Mouse (Mus musculus) CH12.LX (cell line): ENCODE data around the gene Itgb3. TPM values are rescaled to one million over a fixed set of nuclear protein-coding genes. Genes with fewer than 3 reads are reported as not detected.

Source experiments
- DNase-seq: peaks from one replicate; pipeline ENCODE4 v3.0.0-alpha.2; 2013; ENCODE audit errors: extremely low read depth
- H3K27ac ChIP-seq: 2 replicates; pipeline ENCODE4 v1.5.1; 2012; ENCODE audit warnings: low read depth, mild to moderate bottlenecking, control low read depth, moderate library complexity; ENCODE audit not compliant: insufficient read depth
- H3K27me3 ChIP-seq: replicated peaks from 2 replicates; pipeline ENCODE3; 2012; ENCODE audit warnings: inconsistent platforms
- H3K36me3 ChIP-seq, 2 experiments: replicated peaks in 1 of 2; 2 replicates each; pipeline versions ENCODE3 to v1.6.1; 2012; ENCODE audit warnings: inconsistent platforms in 1 of 2, low read length in 1 of 2, mild to moderate bottlenecking in 1 of 2, mixed read lengths in 1 of 2, moderate library complexity in 1 of 2; ENCODE audit not compliant: control insufficient read depth in 1 of 2, insufficient read depth in 1 of 2
- H3K4me1 ChIP-seq, 2 experiments: 2 replicates each; pipeline ENCODE4 v1.6.1; 2012; ENCODE audit warnings: inconsistent platforms in 1 of 2, moderate library complexity in 1 of 2; ENCODE audit not compliant: insufficient read depth in 2 of 2, control insufficient read depth in 1 of 2
- H3K4me2 ChIP-seq: 2 replicates; pipeline ENCODE4 v1.6.1; 2012; ENCODE audit warnings: low read depth, mild to moderate bottlenecking, control low read depth; ENCODE audit not compliant: poor library complexity, insufficient read depth, severe bottlenecking
- H3K4me3 ChIP-seq, 3 experiments: fragments of 150-350 bp in 1 of 3; sonication (generic) in 1 of 3; replicated peaks in 1 of 3; 2 replicates each; pipeline versions ENCODE3 to v1.5.1; 2011 to 2012; ENCODE audit warnings: low read depth in 2 of 3, low read length in 2 of 3, mild to moderate bottlenecking in 2 of 3, moderate library complexity in 2 of 3, control low read depth in 1 of 3, improper control_type of control experiment in 1 of 3, inconsistent platforms in 1 of 3, mixed read lengths in 1 of 3; ENCODE audit not compliant: poor library complexity in 1 of 3
- H3K79me2 ChIP-seq: replicated peaks from 2 replicates; pipeline ENCODE4 v1.6.1; 2012; ENCODE audit warnings: mild to moderate bottlenecking, moderate library complexity; ENCODE audit not compliant: control insufficient read depth, poor library complexity, insufficient read depth, severe bottlenecking; ENCODE audit errors: extremely low read depth
- H3K9ac ChIP-seq: 2 replicates; pipeline ENCODE4 v1.6.1; 2012; ENCODE audit warnings: low read depth, mild to moderate bottlenecking, control low read depth, moderate library complexity; ENCODE audit not compliant: insufficient read depth
- H3K9me3 ChIP-seq: replicated peaks from 2 replicates; pipeline ENCODE3; 2012; ENCODE audit warnings: low read length, inconsistent platforms, mixed read lengths
- CHD2 ChIP-seq: IDR thresholded peaks from 2 replicates; pipeline ENCODE4 v1.6.1; 2011; ENCODE audit warnings: low read length, improper control_type of control experiment
- CTCF ChIP-seq, 2 experiments: IDR thresholded peaks in 1 of 2; conservative IDR thresholded peaks in 1 of 2; 2 replicates each; pipeline ENCODE4 v1.5.1; 2011 to 2012; ENCODE audit warnings: low read depth in 2 of 2, low read length in 2 of 2, improper control_type of control experiment in 1 of 2, inconsistent platforms in 1 of 2, mild to moderate bottlenecking in 1 of 2, moderate library complexity in 1 of 2
- E2F4 ChIP-seq: IDR thresholded peaks from 2 replicates; pipeline ENCODE4 v1.6.1; 2011; ENCODE audit warnings: low read depth, low read length, improper control_type of control experiment; ENCODE audit not compliant: insufficient replicate concordance
- ELF1 ChIP-seq: IDR thresholded peaks from 2 replicates; pipeline ENCODE4 v1.6.1; 2014; ENCODE audit warnings: low read depth, mild to moderate bottlenecking, inconsistent platforms, low read length, improper control_type of control experiment
- EP300 ChIP-seq: IDR thresholded peaks from 2 replicates; pipeline ENCODE4 v1.6.1; 2011; ENCODE audit warnings: low read length, improper control_type of control experiment
- ETS1 ChIP-seq: conservative IDR thresholded peaks from 2 replicates; pipeline ENCODE4 v1.6.1; 2012; ENCODE audit warnings: low read depth, mild to moderate bottlenecking, inconsistent platforms, low read length, improper control_type of control experiment, moderate library complexity
- GABPA ChIP-seq: IDR thresholded peaks from 2 replicates; pipeline ENCODE4 v1.6.1; 2012; ENCODE audit warnings: low read depth, low read length, improper control_type of control experiment, inconsistent platforms; ENCODE audit not compliant: insufficient replicate concordance
- HCFC1 ChIP-seq: IDR thresholded peaks from 2 replicates; pipeline ENCODE4 v1.6.1; 2012; ENCODE audit warnings: low read depth, mild to moderate bottlenecking, inconsistent platforms, low read length, improper control_type of control experiment
- IRF4 ChIP-seq: IDR thresholded peaks from 2 replicates; pipeline ENCODE4 v1.6.1; 2014; ENCODE audit warnings: low read depth, mild to moderate bottlenecking, inconsistent platforms, low read length, improper control_type of control experiment
- JUND ChIP-seq: conservative IDR thresholded peaks from 2 replicates; pipeline ENCODE4 v1.6.1; 2011; ENCODE audit warnings: low read depth, low read length, improper control_type of control experiment
- MAFK ChIP-seq: IDR thresholded peaks from 2 replicates; pipeline ENCODE4 v1.6.1; 2011; ENCODE audit warnings: low read length, improper control_type of control experiment; ENCODE audit not compliant: insufficient replicate concordance
- MAX ChIP-seq: IDR thresholded peaks from 2 replicates; pipeline ENCODE4 v1.6.1; 2011; ENCODE audit warnings: low read length, improper control_type of control experiment
- MAZ ChIP-seq: IDR thresholded peaks from 2 replicates; pipeline ENCODE4 v1.6.1; 2012; ENCODE audit warnings: low read depth, mild to moderate bottlenecking, inconsistent platforms, low read length, improper control_type of control experiment, moderate library complexity
- MXI1 ChIP-seq: IDR thresholded peaks from 2 replicates; pipeline ENCODE4 v1.6.1; 2011; ENCODE audit warnings: mild to moderate bottlenecking, low read depth, low read length, improper control_type of control experiment
- MYC ChIP-seq: IDR thresholded peaks from 2 replicates; pipeline ENCODE4 v1.6.1; 2011; ENCODE audit warnings: low read depth, mild to moderate bottlenecking, improper control_type of control experiment, low read length
- NRF1 ChIP-seq: IDR thresholded peaks from 2 replicates; pipeline ENCODE4 v1.6.1; 2014; ENCODE audit warnings: low read depth, mild to moderate bottlenecking, inconsistent platforms, low read length, improper control_type of control experiment, moderate library complexity
- PAX5 ChIP-seq: IDR thresholded peaks from 2 replicates; pipeline ENCODE4 v1.6.1; 2012; ENCODE audit warnings: low read length, inconsistent platforms, mixed read lengths
- RAD21 ChIP-seq: IDR thresholded peaks from 2 replicates; pipeline ENCODE4 v1.6.1; 2011; ENCODE audit warnings: low read depth, mild to moderate bottlenecking, low read length, improper control_type of control experiment, moderate library complexity
- RCOR1 ChIP-seq: conservative IDR thresholded peaks from 2 replicates; pipeline ENCODE4 v1.6.1; 2012; ENCODE audit warnings: low read depth, mild to moderate bottlenecking, inconsistent platforms, low read length, improper control_type of control experiment
- SIN3A ChIP-seq: IDR thresholded peaks from 2 replicates; pipeline ENCODE4 v1.6.1; 2012; ENCODE audit warnings: low read length, improper control_type of control experiment, inconsistent platforms
- TBP ChIP-seq: conservative IDR thresholded peaks from 2 replicates; pipeline ENCODE4 v1.6.1; 2011; ENCODE audit warnings: low read depth, low read length, improper control_type of control experiment
- TCF12 ChIP-seq: IDR thresholded peaks from 2 replicates; pipeline ENCODE4 v1.6.1; 2014; ENCODE audit warnings: low read depth, mild to moderate bottlenecking, inconsistent platforms, low read length, improper control_type of control experiment
- UBTF ChIP-seq: IDR thresholded peaks from 2 replicates; pipeline ENCODE4 v1.6.1; 2012; ENCODE audit warnings: low read depth, mild to moderate bottlenecking, inconsistent platforms, low read length, improper control_type of control experiment, moderate library complexity
- USF1 ChIP-seq: IDR thresholded peaks from 2 replicates; pipeline ENCODE4 v1.6.1; 2014; ENCODE audit warnings: low read depth, mild to moderate bottlenecking, inconsistent platforms, low read length, improper control_type of control experiment
- ZC3H11A ChIP-seq: IDR thresholded peaks from 2 replicates; pipeline ENCODE4 v1.6.1; 2012; ENCODE audit warnings: low read depth, mild to moderate bottlenecking, inconsistent platforms, low read length, improper control_type of control experiment
- ZKSCAN1 ChIP-seq: IDR thresholded peaks from 2 replicates; pipeline ENCODE4 v1.6.1; 2012; ENCODE audit warnings: low read depth, inconsistent platforms, low read length, improper control_type of control experiment, borderline replicate concordance
- dilution Hi-C: fragments of 300-500 bp; cut with MboI; formaldehyde crosslinking; loops from 2 replicates; pipeline ENCODE4 v1.14.3; 2020; ENCODE audit warnings: low sequenced_read_pairs; ENCODE audit not compliant: extremely low pct_unique_long_range_greater_than_20kb, extremely low pct_ligation_motif_present
- in situ Hi-C: fragments of 300-500 bp; cut with MboI; formaldehyde crosslinking; loops from 3 replicates; pipeline ENCODE4 v1.14.3; 2019; ENCODE audit warnings: low sequenced_read_pairs, low pct_ligation_motif_present, low pct_unique_long_range_greater_than_20kb, mixed read lengths
- polyA plus RNA-seq: library from polyadenylated mRNA; unstranded; fragments of >175 nt; gene quantifications from 2 replicates; pipeline ENCODE4 v1.2.1, GENCODE M21; 2012; ENCODE audit warnings: low read depth; ENCODE audit not compliant: insufficient read length
- total RNA-seq, 2 experiments: library from RNA; depleted of rRNA; stranded (reverse); fragments of 300-350 nt in 1 of 2; fragments of >200 nt in 1 of 2; gene quantifications; 2 replicates each; pipeline ENCODE4 v1.2.3; 2012 to 2014

The Itgb3 gene
- total and polyA plus RNA-seq, 3 experiments: 2.9 to 11.0 (median 3.0) TPM

DNA sequence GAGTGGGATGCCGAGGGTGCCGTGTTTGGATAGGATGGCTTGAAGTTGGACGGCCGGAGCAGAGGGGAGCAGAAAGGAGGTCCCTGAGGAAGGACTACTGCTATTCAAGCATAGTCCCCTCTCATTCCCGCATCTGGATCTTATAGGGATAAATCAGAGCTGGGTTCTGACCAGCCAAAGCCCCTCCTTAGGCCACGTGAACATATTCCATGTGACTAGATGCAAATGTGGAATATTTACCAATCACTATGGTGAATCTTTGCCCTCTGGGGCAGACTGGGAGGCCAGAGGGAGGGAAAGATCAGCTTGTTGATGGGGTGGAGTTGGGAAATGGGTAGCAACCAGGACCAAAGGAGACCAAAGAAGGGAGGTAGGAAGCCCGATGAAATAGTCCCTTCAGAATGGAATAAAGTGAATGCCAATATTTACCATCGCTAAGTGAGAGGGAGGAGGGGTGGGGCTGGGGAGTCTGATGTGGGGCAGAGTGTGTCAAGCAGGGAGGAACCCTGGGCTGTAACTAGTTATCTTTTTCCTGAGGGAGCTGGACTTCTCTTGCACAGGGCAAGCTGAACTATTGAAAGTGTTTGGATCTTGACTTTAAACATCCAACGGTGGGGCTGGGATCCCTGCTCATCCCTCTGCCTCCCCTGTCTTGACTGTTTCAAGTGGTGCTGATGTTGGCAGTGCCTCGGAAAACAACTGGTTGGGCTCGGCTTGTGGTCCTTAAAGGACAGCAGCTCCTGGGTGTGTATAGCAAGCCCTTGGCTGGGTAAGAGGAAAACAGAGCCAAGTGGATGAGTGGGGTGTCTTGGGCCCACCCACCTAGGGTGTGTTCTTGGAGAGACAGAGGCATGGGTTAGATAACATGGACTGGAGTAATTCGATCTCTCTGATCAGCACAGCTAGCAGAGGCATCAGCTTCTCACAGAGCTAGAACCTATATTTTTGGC is 17.9 kb downstream of the Itgb3 start:
- Histone ChIP-seq H3K9ac (no peak overlapping the region), H3K27me3 (no peaks in the 10 kb centered on the region), H3K9me3 (no peaks in the 10 kb centered on the region), H3K79me2 (no peaks in the 10 kb centered on the region), H3K4me2 (no peak overlapping the region), H3K36me3 (peaks cover 0 to 4% of the 10 kb centered on the region in 2 experiments), H3K27ac (no peak overlapping the region), H3K4me1 (peaks cover 43 to 98% of the 10 kb centered on the region in 2 experiments), H3K4me3 (no peak overlapping the region)
- no peak for DNase-seq
- in situ Hi-C loops: no loop called here
- dilution Hi-C loops: no loop called here
- TF ChIP-seq MAZ: no peak
- TF ChIP-seq EP300: no peak
- TF ChIP-seq RAD21: no peak
- no peak for TF ChIP-seq TBP
- TF ChIP-seq GABPA: no peak
- no peak for TF ChIP-seq MAX
- TF ChIP-seq RCOR1: no peak
- TF ChIP-seq MYC: no peak
- TF ChIP-seq HCFC1: no peak
- TF ChIP-seq ZC3H11A: no peak
- TF ChIP-seq MXI1: no peak
- no peak for TF ChIP-seq UBTF
- no peak for TF ChIP-seq TCF12
- TF ChIP-seq CTCF (conservative IDR thresholded peaks at IDR 0.05 in 1 of 2, IDR thresholded peaks at IDR 0.05 in 1 of 2; ENCODE audit: low read depth in 2 of 2, low read length in 2 of 2): no peak

DNA sequence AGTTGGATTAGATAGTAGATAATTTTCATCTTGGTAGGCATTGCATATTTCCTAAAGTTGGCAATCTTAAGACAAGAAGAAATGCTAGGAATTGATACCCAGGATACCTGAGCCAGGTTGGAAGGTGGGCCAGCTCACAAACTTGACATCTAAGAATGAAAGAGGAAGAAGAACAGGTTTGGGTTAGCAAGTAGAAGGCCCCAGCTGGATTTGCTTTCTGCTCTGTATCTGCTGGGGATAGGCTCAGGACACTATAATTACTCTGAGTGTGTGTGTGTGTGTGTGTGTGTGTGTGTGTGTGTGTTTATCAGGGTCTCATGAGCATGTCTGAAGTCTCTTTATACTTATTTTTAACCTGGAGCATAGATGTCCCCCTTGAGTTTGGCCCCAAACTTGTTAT is 18.8 kb downstream of the Itgb3 start:
- in situ Hi-C loops: no loop called here
- dilution Hi-C loops: no loop called here
- H3K9me3 ChIP-seq: no peaks in the 10 kb centered on the region
- H3K27ac ChIP-seq: no peak overlapping the region
- peak; percentile 55 for DNase-seq
- H3K79me2 ChIP-seq: no peaks in the 10 kb centered on the region
- H3K4me3 ChIP-seq: no peak overlapping the region
- peaks cover 49 to 99% of the 10 kb centered on the region in 2 experiments for H3K4me1 ChIP-seq
- H3K9ac ChIP-seq: no peak overlapping the region
- H3K36me3 ChIP-seq: peaks cover 0 to 4% of the 10 kb centered on the region in 2 experiments
- TF ChIP-seq USF1 (no peak), GABPA (no peak), MYC (no peak), CTCF (conservative IDR thresholded peaks at IDR 0.05 in 1 of 2, IDR thresholded peaks at IDR 0.05 in 1 of 2; ENCODE audit: low read depth in 2 of 2, low read length in 2 of 2) (no peak), CHD2 (no peak; the same call in 1 of the 2 replicates), MAX (no peak), IRF4 (peak; percentile 77), ELF1 (no peak), PAX5 (no peak), JUND (0 out of 2 replicates have a peak, but pooled peaks have one; percentile 9), MAZ (no peak), MAFK (no peak), SIN3A (no peak), ZKSCAN1 (no peak), TCF12 (no peak), EP300 (peak; percentile 77), NRF1 (no peak), ETS1 (no peak), HCFC1 (no peak), E2F4 (no peak), RCOR1 (no peak), RAD21 (no peak)
- no peaks in the 10 kb centered on the region for H3K27me3 ChIP-seq
- H3K4me2 ChIP-seq: no peak overlapping the region
